Mouse (Mus musculus): Measurements from ENCODE around the gene Miox. TPM values are rescaled to one million over a fixed set of nuclear protein-coding genes. Genes with fewer than 3 reads are reported as not detected.

Miox gene
- polyA plus RNA-seq, 1 experiment from 2014 or later: 0.76 TPM

GRCm38 (mm10) chr15:89309962-89310498, 24.2 kb upstream of the Miox start:
- Histone ChIP-seq H3K9me3 (ENCODE audit: control insufficient read depth, low read length) (no peaks in the 10 kb centered on the region), H3K27me3 (ENCODE audit: control insufficient read depth, insufficient read depth, low read length) (no peaks in the 10 kb centered on the region), H3K9ac (ENCODE audit: low read depth, low read length) (no peak overlapping the region), H3K36me3 (ENCODE audit: control insufficient read depth, insufficient read depth, low read length) (peaks cover 23% of the 10 kb centered on the region), H3K4me1 (ENCODE audit: control insufficient read depth, insufficient read depth, low read length) (peaks cover 21% of the 10 kb centered on the region), H3K4me3 (ENCODE audit: low read length) (no peak overlapping the region), H3K27ac (ENCODE audit: low read depth, low read length) (no peak overlapping the region), H3K4me2 (replicated peaks; ENCODE audit: low read depth, low read length) (no peak overlapping the region)
- ATAC-seq (ENCODE audit: low FRiP score, low TSS enrichment): no peak
- WGBS: 83% methylated on average over 6 of the region's 6 CpGs

- Histone ChIP-seq H3K4me1 (ENCODE audit: control insufficient read depth, insufficient read depth, low read length) (peaks cover 21% of the 10 kb centered on the region), H3K4me3 (ENCODE audit: low read length) (no peak overlapping the region), H3K27me3 (ENCODE audit: control insufficient read depth, insufficient read depth, low read length) (no peaks in the 10 kb centered on the region), H3K9ac (ENCODE audit: low read depth, low read length) (no peak overlapping the region), H3K9me3 (ENCODE audit: control insufficient read depth, low read length) (no peaks in the 10 kb centered on the region), H3K27ac (ENCODE audit: low read depth, low read length) (no peak overlapping the region), H3K4me2 (replicated peaks; ENCODE audit: low read depth, low read length) (no peak overlapping the region), H3K36me3 (ENCODE audit: control insufficient read depth, insufficient read depth, low read length) (no peaks in the 10 kb centered on the region)
- no peak for ATAC-seq (ENCODE audit: low FRiP score, low TSS enrichment)
- WGBS: 52% methylated on average over 4 of the region's 4 CpGs
Measured at GRCm38 (mm10) chr15:89313359-89313758, 20.8 kb upstream of the Miox start.

GRCm38 (mm10) chr15:89314107-89314506, 20.1 kb upstream of the Miox start:
- Histone ChIP-seq H3K4me2 (replicated peaks; ENCODE audit: low read depth, low read length) (peak overlapping the region; percentile 78), H3K27ac (ENCODE audit: low read depth, low read length) (no peak overlapping the region), H3K27me3 (ENCODE audit: control insufficient read depth, insufficient read depth, low read length) (no peaks in the 10 kb centered on the region), H3K9me3 (ENCODE audit: control insufficient read depth, low read length) (no peaks in the 10 kb centered on the region), H3K36me3 (ENCODE audit: control insufficient read depth, insufficient read depth, low read length) (no peaks in the 10 kb centered on the region), H3K9ac (ENCODE audit: low read depth, low read length) (peak overlapping the region; percentile 88), H3K4me1 (ENCODE audit: control insufficient read depth, insufficient read depth, low read length) (peaks cover 21% of the 10 kb centered on the region), H3K4me3 (ENCODE audit: low read length) (peak overlapping the region; percentile 98)
- ATAC-seq (ENCODE audit: low FRiP score, low TSS enrichment): peak; percentile 5; the same call in 1 of the 2 replicates
- WGBS: 31% methylated on average over 3 of the region's 3 CpGs

GRCm38 (mm10) chr15:89314511-89315189, 19.5 kb upstream of the Miox start:
- no peaks in the 10 kb centered on the region for H3K9me3 ChIP-seq (ENCODE audit: control insufficient read depth, low read length)
- ATAC-seq (ENCODE audit: low FRiP score, low TSS enrichment): peak; percentile 50
- no peaks in the 10 kb centered on the region for H3K36me3 ChIP-seq (ENCODE audit: control insufficient read depth, insufficient read depth, low read length)
- under 1% methylated on average over 58 of the region's 58 CpGs for WGBS
- H3K4me1 ChIP-seq (ENCODE audit: control insufficient read depth, insufficient read depth, low read length): peaks cover 21% of the 10 kb centered on the region
- H3K27ac ChIP-seq (ENCODE audit: low read depth, low read length): no peak overlapping the region
- H3K27me3 ChIP-seq (ENCODE audit: control insufficient read depth, insufficient read depth, low read length): no peaks in the 10 kb centered on the region
- H3K9ac ChIP-seq (ENCODE audit: low read depth, low read length): peak overlapping the region; percentile 88
- peak overlapping the region; percentile 78 for H3K4me2 ChIP-seq (replicated peaks; ENCODE audit: low read depth, low read length)
- peak overlapping the region; percentile 98 for H3K4me3 ChIP-seq (ENCODE audit: low read length)

DNA sequence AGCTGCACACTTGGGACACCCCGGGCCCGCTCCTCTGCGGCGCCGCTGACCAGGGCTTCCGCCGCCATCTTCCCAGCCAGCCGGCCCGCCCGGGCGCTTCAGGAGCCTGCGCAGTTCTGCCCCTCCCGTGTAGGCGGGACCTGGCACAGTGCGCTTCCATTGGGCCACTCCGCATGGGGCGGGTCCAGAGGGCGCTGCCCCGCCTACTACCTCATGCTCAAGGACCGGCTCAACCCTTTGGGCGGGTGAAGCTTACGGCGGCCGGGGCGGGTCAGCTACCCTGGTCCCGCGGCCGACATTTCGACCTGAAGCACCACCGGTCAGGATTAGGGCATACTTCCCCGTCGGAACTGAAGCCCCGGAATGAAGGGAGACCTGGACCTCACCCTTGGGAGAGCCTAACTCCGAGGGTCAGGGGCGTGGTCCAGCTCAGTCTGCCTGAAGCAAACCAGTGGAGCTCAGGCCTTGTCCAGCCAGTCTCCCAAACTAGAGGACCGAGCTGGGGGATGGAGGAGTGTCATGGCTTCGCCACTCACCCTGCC, 18.9 kb upstream of the Miox start, which contains the start of gene Sbf1:
Sbf1 (minus strand) TSS at position 122 of the 542 bp plus-strand sequence.
- no peaks in the 10 kb centered on the region for H3K36me3 ChIP-seq (ENCODE audit: control insufficient read depth, insufficient read depth, low read length)

DNA sequence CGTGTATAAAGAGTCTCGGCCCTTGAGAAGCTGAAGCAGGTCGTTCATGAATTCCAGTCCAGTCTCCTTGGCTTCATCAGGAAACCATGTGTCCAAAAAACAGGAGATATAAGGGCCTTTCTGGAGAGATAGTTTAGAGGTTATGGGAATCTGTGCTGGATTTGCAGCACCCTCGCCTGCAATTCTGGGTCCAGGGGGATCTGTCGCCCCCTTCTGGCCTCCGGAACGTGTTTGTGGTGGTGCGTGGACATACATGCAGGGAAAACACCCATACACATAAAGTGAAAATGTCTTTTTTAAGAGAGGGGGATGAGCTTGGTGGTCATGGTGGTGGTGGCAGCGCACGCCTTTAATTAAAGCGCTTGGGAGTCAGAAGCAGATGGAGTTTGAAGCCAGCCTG, 18.1 kb upstream of the Miox start:
- 71% methylated on average over 11 of the region's 11 CpGs for WGBS
- H3K4me3 ChIP-seq (ENCODE audit: low read length): no peak overlapping the region
- no peaks in the 10 kb centered on the region for H3K9me3 ChIP-seq (ENCODE audit: control insufficient read depth, low read length)
- no peaks in the 10 kb centered on the region for H3K36me3 ChIP-seq (ENCODE audit: control insufficient read depth, insufficient read depth, low read length)
- H3K4me1 ChIP-seq (ENCODE audit: control insufficient read depth, insufficient read depth, low read length): peaks cover 17% of the 10 kb centered on the region
- H3K27ac ChIP-seq (ENCODE audit: low read depth, low read length): no peak overlapping the region
- H3K4me2 ChIP-seq (replicated peaks; ENCODE audit: low read depth, low read length): no peak overlapping the region
- ATAC-seq (ENCODE audit: low FRiP score, low TSS enrichment): no peak
- no peak overlapping the region for H3K9ac ChIP-seq (ENCODE audit: low read depth, low read length)
- no peaks in the 10 kb centered on the region for H3K27me3 ChIP-seq (ENCODE audit: control insufficient read depth, insufficient read depth, low read length)

More for the DNA sequence above, 18.9 kb upstream of the Miox start, which contains the start of gene Sbf1:
- ATAC-seq (ENCODE audit: low FRiP score, low TSS enrichment): peak; percentile 100
- Histone ChIP-seq H3K9me3 (ENCODE audit: control insufficient read depth, low read length) (no peaks in the 10 kb centered on the region), H3K9ac (ENCODE audit: low read depth, low read length) (peak within 1 kb of the TSS; percentile 88), H3K4me3 (ENCODE audit: low read length) (peak within 1 kb of the TSS; percentile 98), H3K4me2 (replicated peaks; ENCODE audit: low read depth, low read length) (peak within 1 kb of the TSS; percentile 78), H3K27ac (ENCODE audit: low read depth, low read length) (no peak within 1 kb of the TSS), H3K4me1 (ENCODE audit: control insufficient read depth, insufficient read depth, low read length) (peaks cover 21% of the 10 kb centered on the region), H3K27me3 (ENCODE audit: control insufficient read depth, insufficient read depth, low read length) (no peaks in the 10 kb centered on the region)
- WGBS: under 1% methylated on average over 37 of the region's 37 CpGs

DNA sequence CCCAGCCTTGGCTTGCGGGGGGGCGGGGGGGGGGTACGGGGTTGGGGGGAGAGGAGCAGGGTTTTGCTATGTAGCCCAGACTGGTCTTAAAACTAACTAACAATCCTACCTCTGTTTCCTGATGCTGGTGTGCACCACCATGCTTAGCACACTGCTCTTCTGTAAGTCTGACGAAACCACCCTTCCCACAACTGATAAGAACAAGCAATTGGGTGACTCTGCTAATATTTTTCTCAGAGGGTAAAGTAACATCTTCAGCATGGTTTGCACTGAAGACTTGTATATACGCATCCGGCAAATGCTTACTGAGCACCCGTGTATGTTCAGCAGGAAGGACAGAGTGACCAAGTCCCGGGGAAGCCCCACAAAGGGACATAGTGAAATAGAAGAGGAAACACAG, 12.9 kb upstream of the Miox start:
- ATAC-seq (ENCODE audit: low FRiP score, low TSS enrichment): no peak
- no peak overlapping the region for H3K9ac ChIP-seq (ENCODE audit: low read depth, low read length)
- no peaks in the 10 kb centered on the region for H3K9me3 ChIP-seq (ENCODE audit: control insufficient read depth, low read length)
- WGBS: 81% methylated on average over 8 of the region's 8 CpGs
- H3K4me2 ChIP-seq (replicated peaks; ENCODE audit: low read depth, low read length): no peak overlapping the region
- H3K36me3 ChIP-seq (ENCODE audit: control insufficient read depth, insufficient read depth, low read length): no peaks in the 10 kb centered on the region
- H3K4me1 ChIP-seq (ENCODE audit: control insufficient read depth, insufficient read depth, low read length): peaks cover 6% of the 10 kb centered on the region; the same call in 1 of the 2 replicates
- H3K27ac ChIP-seq (ENCODE audit: low read depth, low read length): no peak overlapping the region
- 0 out of 2 replicates have a peak, but pooled peaks cover 7% of the 10 kb centered on the region for H3K27me3 ChIP-seq (ENCODE audit: control insufficient read depth, insufficient read depth, low read length)
- H3K4me3 ChIP-seq (ENCODE audit: low read length): no peak overlapping the region

- 5% methylated on average over 26 of the region's 26 CpGs for WGBS
Measured at GRCm38 (mm10) chr15:89322670-89323522, 11.3 kb upstream of the Miox start, which contains the start of gene Adm2. Adm2 (plus strand) TSS chr15:89322720.

More at GRCm38 (mm10) chr15:89322670-89323522, 11.3 kb upstream of the Miox start, which contains the start of gene Adm2:
- no peaks in the 10 kb centered on the region for H3K9me3 ChIP-seq (ENCODE audit: control insufficient read depth, low read length)
- H3K36me3 ChIP-seq (ENCODE audit: control insufficient read depth, insufficient read depth, low read length): no peaks in the 10 kb centered on the region
- peak; percentile 35; the same call in 1 of the 2 replicates for ATAC-seq (ENCODE audit: low FRiP score, low TSS enrichment)
- no peak within 1 kb of the TSS for H3K9ac ChIP-seq (ENCODE audit: low read depth, low read length)
- 0 out of 2 replicates have a peak, but pooled peaks cover 7% of the 10 kb centered on the region for H3K27me3 ChIP-seq (ENCODE audit: control insufficient read depth, insufficient read depth, low read length)
- H3K4me1 ChIP-seq (ENCODE audit: control insufficient read depth, insufficient read depth, low read length): peaks cover 6% of the 10 kb centered on the region; the same call in 1 of the 2 replicates
- H3K27ac ChIP-seq (ENCODE audit: low read depth, low read length): no peak within 1 kb of the TSS
- peak within 1 kb of the TSS; percentile 24 for H3K4me3 ChIP-seq (ENCODE audit: low read length)
- peak within 1 kb of the TSS; percentile 45 for H3K4me2 ChIP-seq (replicated peaks; ENCODE audit: low read depth, low read length)
